Mouse (Mus musculus): ENCODE results near the gene Agrn.
A peak's percentile ranks its signal among the peaks of the same experiment; 100 is the strongest.

Gene Agrn

GRCm38 (mm10) chr4:156197131-156197828, at the start of gene Agrn:
TSS of gene Agrn (minus strand) at chr4:156197488.
- DNase-seq (ENCODE audit: low read depth, low spot score): peak; percentile 63
- Histone ChIP-seq H3K27me3 (ENCODE audit: control insufficient read depth, insufficient read depth, low read length, poor library complexity, severe bottlenecking) (no peaks in the 10 kb centered on the region; the same call in 1 of the 2 replicates), H3K36me3 (ENCODE audit: control insufficient read depth, insufficient read depth, low read length, poor library complexity, severe bottlenecking) (no peaks in the 10 kb centered on the region)

GRCm38 (mm10) chr4:156236651-156237447, 39.6 kb upstream of the Agrn start:
- H3K36me3 ChIP-seq (ENCODE audit: control insufficient read depth, insufficient read depth, low read length, poor library complexity, severe bottlenecking): peaks cover 14% of the 10 kb centered on the region
- peak; percentile 72 for DNase-seq (ENCODE audit: low read depth, low spot score)
- no peaks in the 10 kb centered on the region for H3K27me3 ChIP-seq (ENCODE audit: control insufficient read depth, insufficient read depth, low read length, poor library complexity, severe bottlenecking)

DNA sequence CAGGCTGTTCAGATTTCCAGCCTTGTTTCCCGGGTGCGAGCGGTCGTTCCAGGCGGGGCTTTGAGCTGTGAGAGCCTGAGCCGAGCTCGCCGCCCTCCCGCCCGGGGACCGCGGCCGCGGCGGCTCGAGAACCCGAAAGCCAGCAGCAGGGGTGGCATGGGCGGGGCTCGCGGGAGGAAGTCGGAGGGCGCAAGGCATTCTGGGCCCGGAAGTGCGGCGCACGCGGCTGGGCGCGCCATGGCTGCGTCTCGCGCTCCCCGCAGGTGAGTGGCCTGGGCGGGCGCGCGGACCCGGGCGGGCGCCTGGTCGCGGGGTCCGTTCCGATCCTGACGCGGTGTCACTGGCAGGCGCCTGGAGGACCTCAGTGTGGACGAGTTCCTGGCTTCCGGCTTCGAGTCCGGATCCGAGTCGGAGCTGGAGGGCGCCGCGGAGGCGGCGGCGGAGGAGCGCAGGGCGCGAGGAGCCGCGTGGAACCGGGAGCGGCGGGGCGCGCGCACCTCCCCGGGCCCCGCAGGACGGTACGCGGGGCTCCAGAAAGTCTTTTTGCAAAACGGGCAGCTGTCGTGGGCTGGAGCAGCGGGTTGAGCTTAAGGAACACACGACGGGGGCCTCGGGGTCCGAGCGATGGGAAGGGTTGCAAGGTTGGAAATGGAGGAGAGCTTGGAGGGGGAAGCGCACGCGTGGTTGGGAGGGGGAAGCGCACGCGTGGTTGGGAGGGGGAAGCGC, 38.7 kb upstream of the Agrn start, which contains the start of gene Noc2l:
TSS of gene Noc2l (plus strand) at position 203 of the 726 bp plus-strand sequence.
- peak; percentile 94 for DNase-seq (ENCODE audit: low read depth, low spot score)
- H3K36me3 ChIP-seq (ENCODE audit: control insufficient read depth, insufficient read depth, low read length, poor library complexity, severe bottlenecking): peaks cover 18% of the 10 kb centered on the region
- H3K27me3 ChIP-seq (ENCODE audit: control insufficient read depth, insufficient read depth, low read length, poor library complexity, severe bottlenecking): no peaks in the 10 kb centered on the region

GRCm38 (mm10) chr4:156235360-156235770, 38.1 kb upstream of the Agrn start:
- H3K27me3 ChIP-seq (ENCODE audit: control insufficient read depth, insufficient read depth, low read length, poor library complexity, severe bottlenecking): no peaks in the 10 kb centered on the region
- peak; percentile 31 for DNase-seq (ENCODE audit: low read depth, low spot score)
- peaks cover 14% of the 10 kb centered on the region for H3K36me3 ChIP-seq (ENCODE audit: control insufficient read depth, insufficient read depth, low read length, poor library complexity, severe bottlenecking)

- DNase-seq (ENCODE audit: low read depth, low spot score): peak; percentile 66
- no peaks in the 10 kb centered on the region for H3K27me3 ChIP-seq (ENCODE audit: control insufficient read depth, insufficient read depth, low read length, poor library complexity, severe bottlenecking)
- peaks cover 12% of the 10 kb centered on the region for H3K36me3 ChIP-seq (ENCODE audit: control insufficient read depth, insufficient read depth, low read length, poor library complexity, severe bottlenecking)
Measured at GRCm38 (mm10) chr4:156234701-156235213, 37.5 kb upstream of the Agrn start, which contains the start of gene Plekhn1. TSS of gene Plekhn1 (minus strand) at chr4:156234857.

GRCm38 (mm10) chr4:156234021-156234501, 36.8 kb upstream of the Agrn start:
- peaks cover 6% of the 10 kb centered on the region for H3K36me3 ChIP-seq (ENCODE audit: control insufficient read depth, insufficient read depth, low read length, poor library complexity, severe bottlenecking)

DNA sequence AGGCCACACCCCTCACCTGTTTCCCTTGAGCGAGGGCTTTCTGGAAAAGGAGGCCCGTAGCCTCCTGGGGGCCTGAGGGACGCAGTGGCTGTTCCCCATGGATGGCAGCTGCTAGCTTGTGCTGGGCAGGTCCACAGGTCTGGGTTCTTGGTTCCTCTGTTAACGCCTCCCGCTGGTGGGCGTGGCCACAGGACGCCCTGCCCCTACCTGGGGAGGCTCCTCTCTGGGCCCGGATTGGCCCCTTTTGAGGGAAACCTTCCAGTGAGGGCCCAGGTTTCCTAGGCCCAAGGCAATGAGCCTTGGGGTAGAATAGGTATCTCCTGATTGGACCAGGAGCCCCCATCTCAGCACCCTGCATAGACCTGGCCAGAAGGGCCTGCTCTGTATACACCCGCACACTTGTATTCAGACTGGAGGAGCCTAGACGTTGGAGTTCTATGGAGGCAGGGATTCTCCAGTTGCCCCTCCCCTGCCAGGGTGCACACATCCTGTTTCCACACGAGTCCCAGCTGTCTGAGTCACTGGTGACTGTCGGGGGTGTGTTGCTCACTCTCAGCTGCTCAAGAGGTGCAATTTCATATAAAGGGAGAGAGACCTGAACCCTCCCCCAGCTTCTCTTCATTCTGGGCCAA, 31.2 kb upstream of the Agrn start:
- DNase-seq (ENCODE audit: low read depth, low spot score): no peak
- no peaks in the 10 kb centered on the region for H3K27me3 ChIP-seq (ENCODE audit: control insufficient read depth, insufficient read depth, low read length, poor library complexity, severe bottlenecking)

More at GRCm38 (mm10) chr4:156234021-156234501, 36.8 kb upstream of the Agrn start:
- DNase-seq (ENCODE audit: low read depth, low spot score): no peak
- no peaks in the 10 kb centered on the region for H3K27me3 ChIP-seq (ENCODE audit: control insufficient read depth, insufficient read depth, low read length, poor library complexity, severe bottlenecking)

GRCm38 (mm10) chr4:156227752-156228392, 30.6 kb upstream of the Agrn start:
- H3K27me3 ChIP-seq (ENCODE audit: control insufficient read depth, insufficient read depth, low read length, poor library complexity, severe bottlenecking): no peaks in the 10 kb centered on the region
- peaks cover 6% of the 10 kb centered on the region for H3K36me3 ChIP-seq (ENCODE audit: control insufficient read depth, insufficient read depth, low read length, poor library complexity, severe bottlenecking)
- DNase-seq (ENCODE audit: low read depth, low spot score): no peak

More for the DNA sequence above, 31.2 kb upstream of the Agrn start:
- H3K36me3 ChIP-seq (ENCODE audit: control insufficient read depth, insufficient read depth, low read length, poor library complexity, severe bottlenecking): peaks cover 6% of the 10 kb centered on the region

- no peaks in the 10 kb centered on the region for H3K36me3 ChIP-seq (ENCODE audit: control insufficient read depth, insufficient read depth, low read length, poor library complexity, severe bottlenecking)
Measured at GRCm38 (mm10) chr4:156224276-156224675, 27.0 kb upstream of the Agrn start.

GRCm38 (mm10) chr4:156219936-156220335, 22.6 kb upstream of the Agrn start:
- no peak for DNase-seq (ENCODE audit: low read depth, low spot score)
- Histone ChIP-seq H3K36me3 (ENCODE audit: control insufficient read depth, insufficient read depth, low read length, poor library complexity, severe bottlenecking) (no peaks in the 10 kb centered on the region), H3K27me3 (ENCODE audit: control insufficient read depth, insufficient read depth, low read length, poor library complexity, severe bottlenecking) (no peaks in the 10 kb centered on the region)

More at GRCm38 (mm10) chr4:156224276-156224675, 27.0 kb upstream of the Agrn start:
- DNase-seq (ENCODE audit: low read depth, low spot score): no peak
- no peaks in the 10 kb centered on the region for H3K27me3 ChIP-seq (ENCODE audit: control insufficient read depth, insufficient read depth, low read length, poor library complexity, severe bottlenecking)

DNA sequence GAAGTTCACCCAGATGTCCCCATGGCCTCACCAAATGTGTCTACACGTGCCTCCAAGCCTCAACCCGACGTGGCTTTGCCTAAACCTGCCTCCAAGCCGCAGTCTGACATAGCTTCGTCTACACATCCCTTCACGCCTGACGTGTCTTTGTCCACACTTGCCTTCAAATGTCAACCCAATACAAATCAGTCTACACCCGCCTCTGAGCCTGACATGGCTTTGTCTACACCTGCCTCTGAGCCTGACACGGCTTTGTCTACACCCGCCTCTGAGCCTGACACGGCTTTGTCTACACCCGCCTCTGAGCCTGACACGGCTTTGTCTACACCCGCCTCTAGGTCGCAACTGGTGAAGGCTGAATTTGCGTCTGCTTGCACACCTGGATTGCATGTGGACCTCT, 20.6 kb upstream of the Agrn start:
- no peaks in the 10 kb centered on the region for H3K27me3 ChIP-seq (ENCODE audit: control insufficient read depth, insufficient read depth, low read length, poor library complexity, severe bottlenecking)
- no peak for DNase-seq (ENCODE audit: low read depth, low spot score)
- H3K36me3 ChIP-seq (ENCODE audit: control insufficient read depth, insufficient read depth, low read length, poor library complexity, severe bottlenecking): no peaks in the 10 kb centered on the region

- Histone ChIP-seq H3K27me3 (ENCODE audit: control insufficient read depth, insufficient read depth, low read length, poor library complexity, severe bottlenecking) (no peaks in the 10 kb centered on the region), H3K36me3 (ENCODE audit: control insufficient read depth, insufficient read depth, low read length, poor library complexity, severe bottlenecking) (no peaks in the 10 kb centered on the region)
- DNase-seq (ENCODE audit: low read depth, low spot score): no peak
Measured at GRCm38 (mm10) chr4:156217022-156217669, 19.9 kb upstream of the Agrn start.

- Histone ChIP-seq H3K27me3 (ENCODE audit: control insufficient read depth, insufficient read depth, low read length, poor library complexity, severe bottlenecking) (no peaks in the 10 kb centered on the region), H3K36me3 (ENCODE audit: control insufficient read depth, insufficient read depth, low read length, poor library complexity, severe bottlenecking) (no peaks in the 10 kb centered on the region)
- DNase-seq (ENCODE audit: low read depth, low spot score): no peak
Measured at GRCm38 (mm10) chr4:156216196-156216595, 18.9 kb upstream of the Agrn start.

Measured in splenic B cell, adult 2 months (primary cell).